Mouse (Mus musculus) kidney, adult 2 months (tissue): Measurements from ENCODE around the gene Casq2.

Experiments
- CTCF ChIP-seq: fragments of 200-500 bp; conservative IDR thresholded peaks from 2 replicates; pipeline ENCODE4 v1.5.1; 2011; ENCODE audit warnings: low read depth, mild to moderate bottlenecking, control low read depth, low read length, moderate library complexity, mixed read lengths; ENCODE audit not compliant: insufficient read depth, insufficient read length
- POLR2A ChIP-seq: fragments of 200-500 bp; IDR thresholded peaks from one replicate; pipeline ENCODE4 v1.6.1; 2011; ENCODE audit warnings: low read depth, low read length, control low read depth

DNA sequence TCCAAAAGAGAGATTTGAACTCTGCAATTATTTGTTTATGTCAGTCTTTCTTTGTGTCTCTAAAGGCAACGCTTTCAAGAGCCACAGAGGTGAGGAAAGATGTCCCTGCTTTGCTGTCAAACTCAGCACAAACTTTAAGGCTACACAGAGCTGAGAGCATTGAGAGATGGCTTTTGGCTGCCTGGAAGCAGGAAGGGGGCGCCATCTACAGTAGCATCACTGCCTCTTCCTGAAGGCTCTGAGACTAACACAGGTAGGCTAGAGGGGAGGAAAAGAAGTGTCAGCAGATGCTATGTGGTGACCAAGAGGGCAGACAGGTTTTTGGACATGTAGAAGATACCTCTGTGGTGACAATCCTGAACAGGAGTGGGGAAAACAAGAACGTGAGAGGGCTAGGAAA lies 41.1 kb upstream of the Casq2 start:
- TF ChIP-seq POLR2A (no peak), CTCF (peak; percentile 56)
